Mouse (Mus musculus) bone marrow macrophage, adult 2 months (primary cell): ENCODE results near the gene Hist1h2ad. TPM values are rescaled to one million over a fixed set of nuclear protein-coding genes. Genes with fewer than 3 reads are reported as not detected.
"Not testable (repeated sequence)": the region's sequence is repeated elsewhere in the genome, so short reads cannot be mapped to it uniquely, and the experiment has no call there.

Source experiments
- H3K27ac ChIP-seq: 2 replicates; pipeline ENCODE4 v1.5.1; 2012; ENCODE audit warnings: low read depth, low read length; ENCODE audit not compliant: insufficient read depth
- H3K4me1 ChIP-seq: 2 replicates; pipeline ENCODE4 v1.6.1; 2012; ENCODE audit warnings: low read length; ENCODE audit not compliant: control insufficient read depth, insufficient read depth
- H3K4me3 ChIP-seq: 2 replicates; pipeline ENCODE4 v1.5.1; 2012; ENCODE audit warnings: mild to moderate bottlenecking, low read length, moderate library complexity; ENCODE audit not compliant: insufficient read depth
- CTCF ChIP-seq: IDR thresholded peaks from 2 replicates; pipeline ENCODE4 v1.5.1; 2012; ENCODE audit warnings: low read depth, mild to moderate bottlenecking, low read length, moderate library complexity
- POLR2A ChIP-seq: IDR thresholded peaks from 2 replicates; pipeline ENCODE4 v1.6.1; 2012; ENCODE audit warnings: mild to moderate bottlenecking, low read depth, low read length, borderline replicate concordance
- polyA plus RNA-seq: library from polyadenylated mRNA; stranded (reverse); fragments of >200 nt; gene quantifications from 2 replicates; pipeline ENCODE4 v1.2.4, GENCODE M21; 2012; ENCODE audit not compliant: missing spikeins, insufficient read depth, insufficient read length

The Hist1h2ad gene
- polyA plus RNA-seq, 1 experiment = not detected

GRCm38 (mm10) chr13:23534368-23535131 lies 39.6 kb upstream of the Hist1h2ad start:
- H3K4me1 ChIP-seq = peaks cover 29% of the 10 kb centered on the region
- H3K4me3 ChIP-seq = peak overlapping the region; percentile 63
- TF ChIP-seq POLR2A (no peak), CTCF (no peak)

GRCm38 (mm10) chr13:23535137-23536075 lies 38.8 kb upstream of the Hist1h2ad start, which contains the start of gene Hist1h3g:
Gene Hist1h3g, plus strand, starts transcription at chr13:23535422.
- peak within 1 kb of the TSS; percentile 63 for H3K4me3 ChIP-seq
- peaks cover 29% of the 10 kb centered on the region for H3K4me1 ChIP-seq
- H3K27ac ChIP-seq = peak within 1 kb of the TSS; percentile 84

More at GRCm38 (mm10) chr13:23534368-23535131, 39.6 kb upstream of the Hist1h2ad start:
- H3K27ac ChIP-seq = peak overlapping the region; percentile 84

DNA sequence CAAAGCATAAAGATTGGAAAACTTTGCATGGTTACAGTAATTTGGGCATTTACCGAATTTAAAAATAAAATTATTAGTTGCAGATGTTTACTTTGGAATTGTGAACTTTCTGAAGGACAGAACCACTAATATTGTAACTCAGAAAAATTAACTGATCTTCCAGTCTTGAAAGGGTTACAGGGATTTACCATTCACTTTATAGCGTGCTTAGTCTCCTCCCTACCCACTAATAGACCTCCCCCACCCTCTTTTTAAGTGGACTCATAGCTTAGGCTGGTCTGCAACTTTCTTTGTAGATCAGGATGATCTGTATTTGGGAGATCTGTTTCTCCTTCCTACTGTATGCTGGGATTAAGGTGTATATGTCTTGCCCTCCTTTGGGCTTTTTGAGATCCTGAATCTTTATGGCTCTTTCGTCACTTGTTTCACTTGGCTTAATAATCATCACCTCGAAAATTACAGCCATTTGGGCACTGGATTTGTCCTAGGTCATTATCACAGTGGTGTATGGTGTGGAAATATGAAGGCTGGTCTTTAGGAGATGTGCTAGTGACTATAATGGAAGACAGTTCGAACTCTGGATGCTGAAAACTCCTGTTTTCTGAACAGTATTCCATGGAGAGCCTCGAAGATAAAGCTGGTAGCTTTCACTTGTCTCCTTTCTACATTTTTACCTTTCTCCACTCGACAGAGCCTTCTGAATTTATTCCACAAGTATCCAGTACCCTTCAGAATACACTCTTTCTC lies 37.9 kb upstream of the Hist1h2ad start:
- H3K4me3 ChIP-seq = peak overlapping the region; percentile 45
- peak overlapping the region; percentile 55 for H3K27ac ChIP-seq
- TF ChIP-seq POLR2A (no peak), CTCF (no peak)
- peaks cover 29% of the 10 kb centered on the region for H3K4me1 ChIP-seq

GRCm38 (mm10) chr13:23537006-23537710 lies 37.0 kb upstream of the Hist1h2ad start:
- H3K4me3 ChIP-seq = no peak overlapping the region
- peak overlapping the region; percentile 16; the same call in 1 of the 2 replicates for H3K27ac ChIP-seq
- H3K4me1 ChIP-seq = peaks cover 29% of the 10 kb centered on the region
- TF ChIP-seq CTCF = no peak

DNA sequence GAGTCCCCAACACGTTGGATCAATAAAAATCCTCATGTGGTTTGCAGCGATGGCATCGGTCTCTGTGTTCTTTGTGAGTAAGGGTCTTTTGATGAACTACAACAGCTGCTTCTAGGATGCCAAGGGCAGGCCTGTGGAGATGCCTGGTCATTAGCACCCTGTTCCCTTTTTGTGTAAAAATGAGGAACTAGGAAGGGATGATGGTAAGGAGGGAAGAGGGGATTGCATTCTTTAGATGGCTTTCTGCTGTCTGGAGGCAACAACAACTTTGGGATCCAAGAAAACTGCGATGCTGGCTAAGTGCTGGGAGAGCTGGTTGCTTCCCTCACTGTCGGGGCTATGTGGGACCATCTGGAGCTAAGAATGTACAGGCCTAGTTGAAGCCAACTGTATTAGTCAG lies 35.9 kb upstream of the Hist1h2ad start:
- no peak overlapping the region for H3K4me3 ChIP-seq
- H3K4me1 ChIP-seq = peaks cover 21% of the 10 kb centered on the region
- H3K27ac ChIP-seq = peak overlapping the region; percentile 63
- TF ChIP-seq CTCF = no peak
- TF ChIP-seq POLR2A = no peak

GRCm38 (mm10) chr13:23539821-23540220 lies 34.4 kb upstream of the Hist1h2ad start:
- not testable (repeated sequence) for H3K27ac ChIP-seq, H3K4me3 ChIP-seq
- H3K4me1 ChIP-seq = peaks cover 21% of the 10 kb centered on the region

- no peak overlapping the region for H3K4me3 ChIP-seq
- H3K27ac ChIP-seq = no peak overlapping the region
- H3K4me1 ChIP-seq = peaks cover 20% of the 10 kb centered on the region
- TF ChIP-seq CTCF (no peak), POLR2A (no peak)
Observed at GRCm38 (mm10) chr13:23541497-23541896, 32.7 kb upstream of the Hist1h2ad start.

- Histone ChIP-seq H3K4me3 (peak overlapping the region; percentile 54), H3K27ac (peak overlapping the region; percentile 73), H3K4me1 (peaks cover 16% of the 10 kb centered on the region)
Observed at GRCm38 (mm10) chr13:23542225-23542980, 31.8 kb upstream of the Hist1h2ad start.

- Histone ChIP-seq H3K4me3 (peak within 1 kb of the TSS; percentile 54), H3K27ac (peak within 1 kb of the TSS; percentile 88), H3K4me1 (peaks cover 11% of the 10 kb centered on the region)
Observed at GRCm38 (mm10) chr13:23542999-23543607, 31.1 kb upstream of the Hist1h2ad start, which contains the start of gene Hist1h2bh. Gene Hist1h2bh, minus strand, starts transcription at chr13:23543392.
